8 mouse cellular contexts compared by ENCODE assay signal in genomic region chrX:64275501-64276289, GRCm38 (mm10). TPM values are rescaled to one million over a fixed set of nuclear protein-coding genes. Genes with fewer than 3 reads are reported as not detected.
DNase-seq lines count a peak whose midpoint lies in the region; ATAC-seq and TF ChIP-seq lines count a peak whose summit lies in the region.

No protein-coding gene starts in this region.

- WGBS in kidney, postnatal 0 days = 16% methylated on average over 25 of the region's 41 CpGs
- 13% methylated on average over 40 of the region's 41 CpGs for WGBS in hindbrain, embryonic 14.5 days

- peak overlapping the region; percentile 31 for H3K4me3 ChIP-seq in kidney, postnatal 0 days (replicated peaks; ENCODE audit: low read depth, low read length)
- H3K4me3 ChIP-seq in hindbrain, embryonic 14.5 days (replicated peaks; ENCODE audit: low read length) = peak overlapping the region; percentile 58

- no peaks in the 10 kb centered on the region for H3K36me3 ChIP-seq in kidney, postnatal 0 days (ENCODE audit: insufficient read depth, low read length)
- H3K36me3 ChIP-seq in hindbrain, embryonic 14.5 days (replicated peaks; ENCODE audit: control insufficient read depth, insufficient read depth) = no peaks in the 10 kb centered on the region

- TF ChIP-seq CTCF in kidney, postnatal 0 days (IDR thresholded peaks at IDR 0.05; ENCODE audit: low read depth) = no peak

- ATAC-seq in kidney, postnatal 0 days (replicated peaks; ENCODE audit: low FRiP score, low read depth) = no peak
- peak; percentile 68 for ATAC-seq in hindbrain, embryonic 14.5 days (ENCODE audit: low FRiP score)
- no peak for ATAC-seq in megakaryocyte, adult 5-6 weeks (ENCODE audit: poor library complexity, severe bottlenecking)

- H3K4me2 ChIP-seq in kidney, postnatal 0 days (ENCODE audit: low read length) = peak overlapping the region; percentile 57
- H3K4me2 ChIP-seq in hindbrain, embryonic 14.5 days (replicated peaks) = peak overlapping the region; percentile 52

- no peaks in the 10 kb centered on the region for H3K4me1 ChIP-seq in kidney, postnatal 0 days (replicated peaks; ENCODE audit: insufficient read depth, low read length)
- H3K4me1 ChIP-seq in hindbrain, embryonic 14.5 days (replicated peaks; ENCODE audit: control insufficient read depth, insufficient read depth, low read length) = no peaks in the 10 kb centered on the region

- H3K9me3 ChIP-seq in kidney, postnatal 0 days (replicated peaks; ENCODE audit: low read length) = no peaks in the 10 kb centered on the region
- H3K9me3 ChIP-seq in hindbrain, embryonic 14.5 days (ENCODE audit: control insufficient read depth, low read length) = no peaks in the 10 kb centered on the region

- H3K27ac ChIP-seq in kidney, postnatal 0 days = no peak overlapping the region
- peak overlapping the region; percentile 79 for H3K27ac ChIP-seq in hindbrain, embryonic 14.5 days

- no peaks in the 10 kb centered on the region for H3K27me3 ChIP-seq in kidney, postnatal 0 days (ENCODE audit: insufficient read depth, low read length)
- no peaks in the 10 kb centered on the region for H3K27me3 ChIP-seq in hindbrain, embryonic 14.5 days (ENCODE audit: control insufficient read depth, insufficient read depth, low read length)

- no peak overlapping the region for H3K9ac ChIP-seq in kidney, postnatal 0 days (ENCODE audit: low read depth, low read length)
- H3K9ac ChIP-seq in hindbrain, embryonic 14.5 days = peak overlapping the region; percentile 68

- DNase-seq in kidney, postnatal 0 days (ENCODE audit: low spot score) = no peak
- no peak for DNase-seq in kidney, postnatal 14 days
- DNase-seq in embryo, embryonic 11 days = peak; percentile 10
- peak; percentile 38 for DNase-seq in hindbrain, embryonic 14.5 days (ENCODE audit: low spot score)
- peak; percentile 5 for DNase-seq in mesoderm, embryonic 11.5 days (ENCODE audit: low read depth, low spot score)
- DNase-seq in ovary, adult 18-20 months (ENCODE audit: low spot score) = no peak
- no peak for DNase-seq in kidney, postnatal 36 days

RNA-seq across cellular contexts. Expression of gene Slitrk4, which starts 1.1 kb away (rescaled TPM):
- 0.53 and 0.59 TPM in 2 replicates for polyA plus RNA-seq in kidney, postnatal 0 days (2015; fragmentation: Nextera tagmentation; extraction: Ambion mirVana)
- polyA plus RNA-seq in hindbrain, embryonic 14.5 days (2014; fragmentation: Nextera tagmentation; extraction: Ambion mirVana) = 23.3 and 27.5 TPM in 2 replicates
- not detected in 2 replicates for total RNA-seq in megakaryocyte, adult 5-6 weeks (2015)
- total RNA-seq in megakaryocyte, adult 5-6 weeks (2017) = not detected in 2 replicates

Comparison
In these comparisons a context has a peak if more than half of its experiments do, and no peak if none do; other contexts are left out.
1. DNase-seq: peak in embryo, embryonic 11 days (single experiment), hindbrain, embryonic 14.5 days (single experiment) and mesoderm, embryonic 11.5 days (single experiment); none in kidney, postnatal 0 days (single experiment), kidney, postnatal 14 days (single experiment), ovary, adult 18-20 months (single experiment) and kidney, postnatal 36 days (0 of 2).
2. RNA of gene Slitrk4, which starts 1.1 kb away (polyA plus RNA-seq): 23.3 to 27.5 TPM in hindbrain, embryonic 14.5 days; 0.53 to 0.59 TPM in kidney, postnatal 0 days; every median in the first group is over 10 times any median in the second.